Mouse (Mus musculus) E14TG2a.4 (cell line): ENCODE results near the gene Amdhd2.

Experiments
- H3K27me3 ChIP-seq: 2 replicates; pipeline ENCODE4 v1.6.1; 2014; ENCODE audit warnings: low read length, control low read depth; ENCODE audit not compliant: insufficient read depth
- H3K36me3 ChIP-seq: 2 replicates; pipeline ENCODE4 v1.6.1; 2014; ENCODE audit warnings: low read length, control low read depth; ENCODE audit not compliant: insufficient read depth
- H3K4me1 ChIP-seq: replicated peaks from 2 replicates; pipeline ENCODE4 v1.6.1; 2014; ENCODE audit warnings: low read depth, low read length, control low read depth
- H3K4me3 ChIP-seq: replicated peaks from 2 replicates; pipeline ENCODE4 v1.5.1; 2014; ENCODE audit warnings: mild to moderate bottlenecking, low read length
- H3K9me3 ChIP-seq: 2 replicates; pipeline ENCODE4 v1.6.1; 2014; ENCODE audit warnings: low read length, control low read depth
- CTCF ChIP-seq: conservative IDR thresholded peaks from 2 replicates; pipeline ENCODE4 v1.5.1; 2014; ENCODE audit warnings: low read length
- NANOG ChIP-seq: IDR thresholded peaks from 2 replicates; pipeline ENCODE4 v1.6.1; 2014; ENCODE audit warnings: borderline replicate concordance, low read length, mixed read lengths
- POU5F1 ChIP-seq: IDR thresholded peaks from 2 replicates; pipeline ENCODE4 v1.6.1; 2014; ENCODE audit warnings: low read length, borderline replicate concordance

The Amdhd2 gene

DNA sequence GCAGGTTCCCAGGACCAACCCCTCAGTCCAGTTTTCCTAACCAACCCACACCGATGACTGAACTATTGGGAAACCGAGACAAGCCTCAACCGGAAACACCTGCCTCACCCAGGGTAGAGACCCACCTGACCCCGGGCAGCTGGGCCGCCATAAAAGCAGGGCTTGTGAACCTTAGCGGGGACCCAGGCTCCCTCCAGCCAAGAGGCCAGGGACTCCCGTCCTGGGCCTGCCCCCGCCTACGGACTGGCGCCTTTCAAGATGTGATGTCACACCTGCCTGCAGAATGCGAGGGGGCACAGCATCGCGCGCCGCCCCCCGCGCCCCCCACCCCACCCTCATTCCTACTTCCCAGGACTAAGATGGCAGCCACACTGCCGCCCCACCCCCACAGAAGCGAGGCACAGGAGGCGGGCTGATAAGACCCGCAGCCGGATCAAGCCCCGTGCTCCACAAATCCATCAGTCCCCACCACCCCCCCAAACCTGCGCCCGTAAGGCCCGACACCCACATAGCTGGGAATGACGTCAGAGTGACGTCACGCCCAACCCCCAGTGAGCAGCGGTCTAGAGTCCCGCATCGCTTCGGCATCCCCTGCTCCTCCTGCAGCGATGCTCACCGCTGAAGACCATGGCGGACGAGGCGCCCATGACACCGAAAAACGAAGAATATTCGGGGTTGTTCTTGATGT is 5.2 kb upstream of the Amdhd2 start:
- Histone ChIP-seq H3K36me3 (peaks cover 39% of the 10 kb centered on the region), H3K9me3 (no peaks in the 10 kb centered on the region), H3K27me3 (no peaks in the 10 kb centered on the region), H3K4me3 (peak overlapping the region; percentile 92), H3K4me1 (peaks cover 67% of the 10 kb centered on the region)
- TF ChIP-seq CTCF (no peak), POU5F1 (no peak), NANOG (no peak)

DNA sequence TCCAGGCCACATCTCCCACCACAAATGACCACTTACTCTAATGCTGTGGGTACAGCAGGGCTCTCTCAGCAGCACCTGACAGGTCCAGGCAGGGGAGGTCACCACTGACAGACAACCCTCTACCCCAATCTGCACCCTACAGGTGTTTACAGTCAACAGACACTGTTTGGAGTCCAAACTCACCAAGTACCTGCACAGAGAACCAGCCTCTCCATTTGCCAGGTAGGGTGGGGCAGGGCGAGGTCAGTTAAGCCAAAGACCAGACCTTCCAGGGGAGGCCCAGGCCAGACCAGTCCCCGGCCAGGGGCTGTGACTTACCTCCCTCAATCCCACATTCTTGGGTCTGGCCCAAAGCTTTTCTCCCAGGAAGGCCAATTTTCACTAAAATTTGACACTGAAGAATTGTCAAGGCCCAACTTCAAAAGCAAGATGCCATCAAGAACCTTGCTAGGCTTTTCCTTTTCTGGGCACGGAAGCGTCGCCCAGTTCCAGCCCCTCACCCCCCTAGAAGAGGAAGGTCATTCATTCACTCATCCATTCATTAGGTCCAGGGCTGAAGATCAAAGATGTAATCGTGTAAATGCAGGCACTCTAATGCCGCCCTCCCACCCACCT is 4.4 kb upstream of the Amdhd2 start:
- no peak for TF ChIP-seq POU5F1
- no peak for TF ChIP-seq NANOG
- H3K36me3 ChIP-seq = peaks cover 39% of the 10 kb centered on the region
- H3K4me1 ChIP-seq = peaks cover 67% of the 10 kb centered on the region
- H3K9me3 ChIP-seq = no peaks in the 10 kb centered on the region
- H3K27me3 ChIP-seq = no peaks in the 10 kb centered on the region
- H3K4me3 ChIP-seq = peak overlapping the region; percentile 92

DNA sequence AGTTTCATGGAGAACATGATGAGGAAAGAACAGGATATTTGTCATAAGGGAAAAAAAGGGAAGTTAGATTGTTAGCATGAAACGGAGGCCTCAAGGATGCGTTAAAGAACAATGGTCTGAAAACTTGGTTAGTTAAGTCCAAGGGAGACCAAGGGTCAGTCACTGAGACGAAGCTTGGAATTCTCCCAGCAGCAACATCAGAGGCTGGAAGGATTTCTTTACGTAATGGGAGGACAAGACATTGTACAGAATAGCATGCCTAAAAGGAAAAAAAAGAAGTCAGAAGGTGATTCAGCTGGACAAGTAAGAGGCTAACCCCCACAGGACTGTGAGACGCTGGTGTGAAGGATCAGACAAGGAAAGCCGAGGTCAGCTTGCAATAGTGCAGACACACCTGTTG is 3.6 kb upstream of the Amdhd2 start:
- H3K27me3 ChIP-seq = no peaks in the 10 kb centered on the region
- peaks cover 73% of the 10 kb centered on the region for H3K4me1 ChIP-seq
- H3K36me3 ChIP-seq = peaks cover 39% of the 10 kb centered on the region
- no peaks in the 10 kb centered on the region for H3K9me3 ChIP-seq
- TF ChIP-seq CTCF (no peak), POU5F1 (no peak), NANOG (no peak)
- H3K4me3 ChIP-seq = peak overlapping the region; percentile 92

DNA sequence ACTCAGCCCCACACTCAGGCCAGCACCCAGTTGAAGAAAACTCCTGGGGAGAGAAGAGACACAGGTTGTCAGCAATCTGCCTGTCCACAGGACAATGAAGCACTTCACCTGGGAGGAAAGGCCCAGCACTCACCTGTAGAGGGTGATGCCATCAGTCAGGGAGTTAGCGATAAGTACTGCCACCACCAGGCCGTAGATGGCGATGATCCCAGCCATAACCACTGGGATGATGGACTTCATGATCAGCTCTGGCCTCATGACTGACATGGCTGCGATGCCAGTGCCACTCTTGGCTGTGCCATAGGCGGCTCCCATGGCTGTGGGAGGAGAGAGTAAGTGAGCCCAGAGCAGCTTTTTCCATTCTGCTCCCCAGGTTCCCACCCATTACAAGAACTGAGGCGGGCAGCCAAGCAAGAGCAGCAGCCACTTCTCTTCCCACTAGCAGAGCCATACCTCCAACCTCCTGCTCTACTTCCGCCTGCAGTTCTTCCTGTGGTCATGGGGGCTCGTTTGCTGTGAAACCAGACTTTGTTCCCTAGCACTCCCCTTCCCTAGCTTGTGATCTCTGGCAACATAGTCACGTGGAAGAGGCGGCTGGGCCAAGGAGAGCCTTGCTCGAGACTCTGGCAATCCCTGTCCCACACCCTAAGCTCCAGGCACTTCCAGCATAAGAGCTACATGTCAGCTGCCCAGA is 1.1 kb upstream of the Amdhd2 start:
- Histone ChIP-seq H3K4me3 (peak overlapping the region; percentile 39), H3K4me1 (peaks cover 73% of the 10 kb centered on the region), H3K27me3 (no peaks in the 10 kb centered on the region), H3K9me3 (no peaks in the 10 kb centered on the region), H3K36me3 (peaks cover 61% of the 10 kb centered on the region)
- TF ChIP-seq NANOG (no peak), POU5F1 (no peak)

DNA sequence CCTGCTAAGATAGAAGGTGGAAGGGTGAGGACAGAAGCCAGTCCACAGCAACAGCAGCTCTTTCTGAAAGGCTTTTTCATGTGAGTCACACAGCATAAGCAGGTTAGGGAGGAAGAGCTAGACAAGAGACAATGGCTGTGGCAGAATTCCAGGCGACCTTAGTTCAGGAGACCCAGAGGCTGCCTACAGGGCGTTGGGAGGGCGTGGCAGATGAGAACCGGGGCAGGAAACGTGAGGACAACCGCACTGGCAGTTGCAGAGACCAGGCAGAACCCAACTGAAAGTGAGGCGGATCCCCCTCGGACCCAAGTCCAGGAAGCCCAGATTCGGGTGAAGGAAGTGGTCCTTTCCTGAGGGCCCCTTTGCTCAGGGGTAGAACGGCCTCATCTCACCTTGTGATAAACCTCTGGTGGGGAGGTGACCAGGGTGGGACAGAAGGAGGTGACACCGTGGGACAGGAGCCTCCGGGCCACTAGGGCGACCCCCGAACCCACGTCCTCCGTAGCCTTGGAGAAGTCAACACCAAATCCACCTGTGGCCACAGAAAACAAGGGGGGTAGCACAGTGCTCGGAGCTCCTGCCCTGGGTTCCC is 886 bp downstream of the Amdhd2 start:
- H3K4me3 ChIP-seq = peak overlapping the region; percentile 90
- peaks cover 86% of the 10 kb centered on the region for H3K4me1 ChIP-seq
- no peaks in the 10 kb centered on the region for H3K9me3 ChIP-seq
- no peak for TF ChIP-seq POU5F1
- no peak for TF ChIP-seq CTCF
- TF ChIP-seq NANOG = no peak
- H3K27me3 ChIP-seq = no peaks in the 10 kb centered on the region
- H3K36me3 ChIP-seq = peaks cover 65% of the 10 kb centered on the region

DNA sequence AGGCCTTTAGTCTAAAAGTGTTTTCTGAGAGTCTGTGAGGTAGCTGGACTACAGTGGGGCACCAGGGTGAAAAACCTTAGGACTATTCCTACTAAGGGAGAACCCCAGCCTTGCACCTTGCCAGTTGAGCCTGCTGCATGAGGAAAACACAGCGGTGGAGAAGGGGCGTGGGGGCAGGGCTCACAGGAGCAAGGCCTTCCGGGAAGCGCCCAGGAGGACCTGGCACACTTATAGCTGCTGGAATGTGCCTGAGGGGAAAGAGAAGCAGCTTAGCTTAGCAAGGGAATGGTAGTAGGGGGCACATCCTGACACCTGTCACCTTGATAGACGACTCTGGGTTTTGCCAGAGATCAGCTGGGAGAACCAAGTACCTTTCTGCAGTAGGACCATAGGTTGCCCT is 2.1 kb downstream of the Amdhd2 start:
- TF ChIP-seq CTCF (no peak), POU5F1 (no peak), NANOG (no peak)
- H3K4me3 ChIP-seq = no peak overlapping the region
- H3K36me3 ChIP-seq = peaks cover 65% of the 10 kb centered on the region
- H3K9me3 ChIP-seq = no peaks in the 10 kb centered on the region
- no peaks in the 10 kb centered on the region for H3K27me3 ChIP-seq
- H3K4me1 ChIP-seq = peaks cover 74% of the 10 kb centered on the region

DNA sequence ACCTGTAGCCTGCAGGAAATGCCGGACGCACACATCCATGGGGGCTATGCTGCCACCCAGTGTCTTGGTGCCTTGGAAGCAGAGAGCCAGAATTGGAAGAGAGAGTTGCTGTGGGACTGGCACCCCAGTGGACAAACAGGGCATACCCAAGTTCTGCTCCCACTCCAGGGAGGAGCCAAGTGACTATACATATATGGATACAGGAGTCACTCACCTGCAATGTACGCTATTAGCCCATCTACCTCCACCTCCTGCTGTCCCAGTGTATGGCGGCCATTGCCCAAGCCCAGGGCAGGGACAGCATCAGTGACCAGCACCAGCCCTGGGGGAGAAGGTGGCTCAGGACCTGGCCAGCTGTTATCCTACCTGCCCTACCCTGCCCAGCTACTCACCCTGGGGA is 6.0 kb downstream of the Amdhd2 start:
- H3K36me3 ChIP-seq = peaks cover 76% of the 10 kb centered on the region
- no peak for TF ChIP-seq POU5F1
- no peak for TF ChIP-seq CTCF
- TF ChIP-seq NANOG = no peak
- no peaks in the 10 kb centered on the region for H3K9me3 ChIP-seq
- peaks cover 69% of the 10 kb centered on the region for H3K4me1 ChIP-seq
- H3K27me3 ChIP-seq = no peaks in the 10 kb centered on the region
- H3K4me3 ChIP-seq = no peak overlapping the region

DNA sequence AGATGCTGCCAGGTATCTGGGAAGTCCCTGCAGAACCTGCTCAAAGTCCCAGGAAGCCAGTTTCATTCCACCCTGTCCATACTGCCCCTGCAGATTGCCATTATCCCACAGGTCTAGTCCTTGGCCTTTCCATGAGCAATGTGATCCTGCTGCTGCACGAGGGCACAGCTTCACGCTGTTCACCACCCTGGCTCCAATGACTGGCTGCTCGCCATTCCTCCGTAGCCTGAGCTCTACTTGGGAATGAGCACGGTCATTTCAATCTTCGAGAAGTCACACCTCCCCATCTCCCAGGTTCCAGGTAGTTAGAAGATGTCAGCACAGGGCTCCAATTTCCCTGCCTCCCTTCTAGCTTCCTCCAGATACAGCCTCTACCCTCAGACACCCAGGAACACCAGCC is 6.4 kb downstream of the Amdhd2 start:
- TF ChIP-seq NANOG (no peak), CTCF (no peak)

More for the DNA sequence above, 6.4 kb downstream of the Amdhd2 start:
- Histone ChIP-seq H3K27me3 (no peaks in the 10 kb centered on the region), H3K9me3 (no peaks in the 10 kb centered on the region), H3K36me3 (peaks cover 76% of the 10 kb centered on the region), H3K4me1 (peaks cover 68% of the 10 kb centered on the region), H3K4me3 (no peak overlapping the region)
